Mouse (Mus musculus): ENCODE data around the gene Apol11b. TPM values are rescaled to one million over a fixed set of nuclear protein-coding genes. Genes with fewer than 3 reads are reported as not detected.
"Not testable (repeated sequence)": the region's sequence is repeated elsewhere in the genome, so short reads cannot be mapped to it uniquely, and the experiment has no call there.

The Apol11b gene
- not detected in 2 replicates for total RNA-seq (2012; rRNA removed)

DNA sequence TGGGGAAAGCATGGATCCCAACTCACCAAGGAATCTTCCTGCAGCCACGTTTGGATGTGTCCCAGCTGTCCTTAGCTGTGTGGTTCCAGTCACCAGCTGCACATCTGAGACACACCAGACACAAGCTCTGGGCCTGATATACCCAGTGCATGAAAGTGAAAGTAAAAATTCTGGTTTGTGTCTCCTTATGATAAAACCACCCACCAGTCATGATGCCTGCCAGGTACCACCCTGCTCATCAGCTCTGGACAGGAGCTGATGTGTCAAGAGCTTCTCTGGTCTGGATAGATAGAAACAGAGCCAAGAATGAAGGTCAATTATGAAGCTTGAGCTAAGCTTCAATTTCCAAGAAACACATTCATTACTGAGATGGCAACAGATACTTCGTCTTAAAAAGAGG, at the start of gene Apol11b:
Gene Apol11b (minus strand): TSS at position 111 of the 400 bp plus-strand sequence.
- H3K4me3 ChIP-seq (ENCODE audit: insufficient read depth in 1 of 2, low read depth in 1 of 2, low read length in 2 of 2, poor library complexity in 1 of 2, severe bottlenecking in 1 of 2); in situ Hi-C loops (cut with MboI; ENCODE audit: low sequenced_read_pairs in 2 of 2, unreplicated experiment in 2 of 2); H3K36me3 ChIP-seq (ENCODE audit: control insufficient read depth, insufficient read depth, low read length, poor library complexity, severe bottlenecking); H3K9me3 ChIP-seq (ENCODE audit: control insufficient read depth, insufficient read depth, low read depth, low read length); H3K9ac ChIP-seq (ENCODE audit: insufficient read depth, low read depth, low read length, poor library complexity, severe bottlenecking); H3K27ac ChIP-seq (ENCODE audit: insufficient read depth, low read depth, low read length, poor library complexity, severe bottlenecking); DNase-seq (ENCODE audit: low read depth, low spot score); H3K4me1 ChIP-seq (ENCODE audit: control insufficient read depth in 2 of 2, insufficient read depth in 2 of 2, low read length in 2 of 2, poor library complexity in 1 of 2): not testable (repeated sequence)

DNA sequence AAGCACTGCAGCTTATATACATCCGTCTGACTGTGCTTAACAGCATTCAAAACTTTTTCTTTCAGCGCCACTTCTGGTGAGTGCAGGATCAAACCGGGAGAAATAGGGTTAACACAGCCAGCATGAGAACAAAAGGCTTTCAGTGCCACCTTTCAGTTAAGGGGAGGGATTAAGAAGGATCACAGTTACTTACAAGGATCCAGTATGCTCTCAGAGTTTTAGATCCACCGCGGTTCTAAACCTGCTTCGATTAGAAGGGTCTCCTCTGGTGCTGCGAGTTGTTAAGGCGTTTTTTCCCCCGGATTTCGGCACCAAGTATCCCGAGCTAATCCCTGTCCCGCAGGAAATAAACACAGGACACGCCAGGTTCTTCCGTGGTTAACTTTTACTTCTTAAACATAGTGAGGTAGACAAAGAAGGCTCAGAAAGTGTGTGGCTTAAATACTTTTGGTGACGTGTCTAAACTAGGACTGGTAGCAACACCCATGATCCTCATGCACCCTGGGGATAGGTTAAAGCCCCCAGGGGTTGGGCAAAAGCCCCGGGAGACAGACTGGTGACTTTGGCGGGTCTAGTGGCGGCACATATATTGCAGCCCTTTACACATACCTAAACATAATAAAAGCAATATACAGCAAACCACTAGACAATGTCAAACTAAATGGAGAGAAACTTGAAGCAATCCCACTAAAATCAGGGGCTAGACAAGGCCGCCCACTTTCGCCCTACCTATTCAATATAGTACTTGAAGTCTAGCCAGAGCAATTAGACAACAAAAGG, 48.6 kb upstream of the Apol11b start:
- H3K27ac ChIP-seq (ENCODE audit: insufficient read depth, low read depth, low read length, poor library complexity, severe bottlenecking); in situ Hi-C loops (cut with MboI; ENCODE audit: low sequenced_read_pairs in 2 of 2, unreplicated experiment in 2 of 2); H3K4me1 ChIP-seq (ENCODE audit: control insufficient read depth in 2 of 2, insufficient read depth in 2 of 2, low read length in 2 of 2, poor library complexity in 1 of 2); H3K9ac ChIP-seq (ENCODE audit: insufficient read depth, low read depth, low read length, poor library complexity, severe bottlenecking); H3K36me3 ChIP-seq (ENCODE audit: control insufficient read depth, insufficient read depth, low read length, poor library complexity, severe bottlenecking); H3K4me3 ChIP-seq (ENCODE audit: insufficient read depth in 1 of 2, low read depth in 1 of 2, low read length in 2 of 2, poor library complexity in 1 of 2, severe bottlenecking in 1 of 2); DNase-seq (ENCODE audit: low read depth, low spot score); H3K9me3 ChIP-seq (ENCODE audit: control insufficient read depth, insufficient read depth, low read depth, low read length): not testable (repeated sequence)

DNA sequence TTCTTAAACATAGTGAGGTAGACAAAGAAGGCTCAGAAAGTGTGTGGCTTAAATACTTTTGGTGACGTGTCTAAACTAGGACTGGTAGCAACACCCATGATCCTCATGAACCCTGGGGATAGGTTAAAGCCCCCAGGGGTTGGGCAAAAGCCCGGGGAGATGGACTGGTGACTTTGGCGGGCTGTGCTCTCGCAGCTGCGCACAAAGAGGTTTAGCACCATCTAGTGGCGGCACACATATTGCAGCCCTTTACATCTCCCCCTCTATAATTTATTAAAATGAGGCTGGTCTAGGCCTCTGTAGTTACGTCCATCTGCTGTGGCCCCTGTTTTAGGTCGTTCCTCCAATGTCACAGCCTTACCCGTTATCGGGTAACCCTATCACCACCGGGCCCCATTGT, 40.9 kb upstream of the Apol11b start:
- H3K36me3 ChIP-seq (ENCODE audit: control insufficient read depth, insufficient read depth, low read length, poor library complexity, severe bottlenecking); H3K27ac ChIP-seq (ENCODE audit: insufficient read depth, low read depth, low read length, poor library complexity, severe bottlenecking); H3K4me3 ChIP-seq (ENCODE audit: insufficient read depth in 1 of 2, low read depth in 1 of 2, low read length in 2 of 2, poor library complexity in 1 of 2, severe bottlenecking in 1 of 2); H3K9ac ChIP-seq (ENCODE audit: insufficient read depth, low read depth, low read length, poor library complexity, severe bottlenecking); DNase-seq (ENCODE audit: low read depth, low spot score); H3K4me1 ChIP-seq (ENCODE audit: control insufficient read depth in 2 of 2, insufficient read depth in 2 of 2, low read length in 2 of 2, poor library complexity in 1 of 2); in situ Hi-C loops (cut with MboI; ENCODE audit: low sequenced_read_pairs in 2 of 2, unreplicated experiment in 2 of 2); H3K9me3 ChIP-seq (ENCODE audit: control insufficient read depth, insufficient read depth, low read depth, low read length): not testable (repeated sequence)

DNA sequence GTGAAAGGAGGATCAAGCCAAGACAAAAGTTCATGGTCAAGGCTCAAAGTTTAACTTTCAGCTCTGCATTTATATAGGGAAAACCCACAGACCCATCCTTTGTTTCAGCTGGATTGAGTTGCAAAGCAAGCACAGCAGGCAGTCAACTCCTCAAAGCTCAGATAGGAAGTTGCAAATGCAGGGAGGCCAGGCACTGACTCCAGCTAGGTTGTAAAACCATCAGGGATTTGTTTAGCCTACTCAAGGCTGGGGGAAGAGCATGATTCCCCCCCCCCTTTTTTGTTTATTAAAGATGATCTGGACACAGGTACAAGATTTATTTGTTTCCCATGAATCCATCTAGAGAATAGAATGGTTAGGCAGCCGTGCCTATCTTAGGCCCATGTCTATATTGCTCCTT, 31.0 kb upstream of the Apol11b start:
- H3K36me3 ChIP-seq (ENCODE audit: control insufficient read depth, insufficient read depth, low read length, poor library complexity, severe bottlenecking); in situ Hi-C loops (cut with MboI; ENCODE audit: low sequenced_read_pairs in 2 of 2, unreplicated experiment in 2 of 2); H3K9ac ChIP-seq (ENCODE audit: insufficient read depth, low read depth, low read length, poor library complexity, severe bottlenecking); H3K4me3 ChIP-seq (ENCODE audit: insufficient read depth in 1 of 2, low read depth in 1 of 2, low read length in 2 of 2, poor library complexity in 1 of 2, severe bottlenecking in 1 of 2); H3K4me1 ChIP-seq (ENCODE audit: control insufficient read depth in 2 of 2, insufficient read depth in 2 of 2, low read length in 2 of 2, poor library complexity in 1 of 2); H3K27ac ChIP-seq (ENCODE audit: insufficient read depth, low read depth, low read length, poor library complexity, severe bottlenecking); H3K9me3 ChIP-seq (ENCODE audit: control insufficient read depth, insufficient read depth, low read depth, low read length); DNase-seq (ENCODE audit: low read depth, low spot score): not testable (repeated sequence)

DNA sequence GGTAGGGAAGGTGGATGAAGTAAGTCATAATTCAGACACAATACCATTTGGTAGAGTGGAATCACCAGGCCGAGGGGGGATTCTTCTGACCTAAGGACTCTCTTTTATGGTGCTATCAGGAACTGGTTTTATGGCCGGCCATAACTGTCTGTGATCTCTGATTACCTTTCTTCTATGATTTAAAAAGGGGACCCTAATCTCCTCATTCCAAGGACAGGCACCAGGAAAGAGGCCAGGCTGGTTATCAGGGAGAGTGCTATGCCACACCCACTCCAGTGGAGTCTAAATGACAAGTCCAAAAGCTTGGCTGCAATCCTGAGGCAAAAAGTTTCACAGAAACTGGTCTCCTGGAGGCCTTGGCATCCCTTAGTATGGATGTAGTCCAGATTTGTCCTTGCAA, 18.8 kb upstream of the Apol11b start:
- H3K36me3 ChIP-seq (ENCODE audit: control insufficient read depth, insufficient read depth, low read length, poor library complexity, severe bottlenecking); H3K9me3 ChIP-seq (ENCODE audit: control insufficient read depth, insufficient read depth, low read depth, low read length); H3K9ac ChIP-seq (ENCODE audit: insufficient read depth, low read depth, low read length, poor library complexity, severe bottlenecking); H3K4me1 ChIP-seq (ENCODE audit: control insufficient read depth in 2 of 2, insufficient read depth in 2 of 2, low read length in 2 of 2, poor library complexity in 1 of 2); in situ Hi-C loops (cut with MboI; ENCODE audit: low sequenced_read_pairs in 2 of 2, unreplicated experiment in 2 of 2); H3K27ac ChIP-seq (ENCODE audit: insufficient read depth, low read depth, low read length, poor library complexity, severe bottlenecking); H3K4me3 ChIP-seq (ENCODE audit: insufficient read depth in 1 of 2, low read depth in 1 of 2, low read length in 2 of 2, poor library complexity in 1 of 2, severe bottlenecking in 1 of 2); DNase-seq (ENCODE audit: low read depth, low spot score): not testable (repeated sequence)

DNA sequence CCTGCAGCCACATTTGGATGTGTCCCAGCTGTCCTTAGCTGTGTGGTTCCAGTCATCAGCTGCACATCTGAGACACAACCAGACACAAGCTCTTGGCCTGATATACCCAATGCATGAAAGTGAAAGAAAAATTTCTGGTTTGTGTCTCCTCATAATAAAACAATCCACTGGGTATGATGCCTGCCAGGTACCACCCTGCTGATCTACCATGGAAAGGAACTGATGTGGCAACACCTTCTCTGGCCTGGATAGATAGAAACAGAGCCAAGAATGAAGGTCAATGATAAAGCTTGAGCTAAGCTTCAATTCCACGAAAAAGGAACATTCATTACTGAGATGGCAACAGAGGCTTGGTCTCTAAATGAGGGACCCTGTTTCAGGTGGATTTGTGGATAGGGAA, 16.7 kb upstream of the Apol11b start:
- H3K4me1 ChIP-seq (ENCODE audit: control insufficient read depth in 2 of 2, insufficient read depth in 2 of 2, low read length in 2 of 2, poor library complexity in 1 of 2); H3K9me3 ChIP-seq (ENCODE audit: control insufficient read depth, insufficient read depth, low read depth, low read length); H3K36me3 ChIP-seq (ENCODE audit: control insufficient read depth, insufficient read depth, low read length, poor library complexity, severe bottlenecking); DNase-seq (ENCODE audit: low read depth, low spot score); H3K9ac ChIP-seq (ENCODE audit: insufficient read depth, low read depth, low read length, poor library complexity, severe bottlenecking); H3K4me3 ChIP-seq (ENCODE audit: insufficient read depth in 1 of 2, low read depth in 1 of 2, low read length in 2 of 2, poor library complexity in 1 of 2, severe bottlenecking in 1 of 2); in situ Hi-C loops (cut with MboI; ENCODE audit: low sequenced_read_pairs in 2 of 2, unreplicated experiment in 2 of 2); H3K27ac ChIP-seq (ENCODE audit: insufficient read depth, low read depth, low read length, poor library complexity, severe bottlenecking): not testable (repeated sequence)

DNA sequence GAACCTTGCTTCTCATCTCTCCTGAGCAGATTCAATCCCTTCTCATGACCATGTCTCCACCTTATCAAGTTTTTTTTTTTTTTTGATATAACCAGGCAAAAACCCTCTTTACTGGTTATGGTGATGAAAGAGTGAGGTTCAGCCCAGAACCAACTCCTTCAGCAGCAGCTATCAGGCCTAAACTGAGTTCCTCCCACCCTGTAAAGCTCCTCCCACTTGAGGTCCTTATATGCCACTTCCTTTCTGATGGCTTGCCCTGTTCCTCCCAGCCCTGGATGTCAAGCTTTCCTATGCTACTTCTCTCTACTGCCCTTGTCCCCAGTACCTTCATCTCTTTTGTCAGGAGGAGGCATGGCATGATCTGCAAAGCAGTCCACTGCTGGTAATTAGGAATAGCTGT, 8.1 kb upstream of the Apol11b start:
- in situ Hi-C loops (cut with MboI; ENCODE audit: low sequenced_read_pairs in 2 of 2, unreplicated experiment in 2 of 2); H3K4me1 ChIP-seq (ENCODE audit: control insufficient read depth in 2 of 2, insufficient read depth in 2 of 2, low read length in 2 of 2, poor library complexity in 1 of 2); H3K9ac ChIP-seq (ENCODE audit: insufficient read depth, low read depth, low read length, poor library complexity, severe bottlenecking); H3K9me3 ChIP-seq (ENCODE audit: control insufficient read depth, insufficient read depth, low read depth, low read length); H3K27ac ChIP-seq (ENCODE audit: insufficient read depth, low read depth, low read length, poor library complexity, severe bottlenecking); H3K4me3 ChIP-seq (ENCODE audit: insufficient read depth in 1 of 2, low read depth in 1 of 2, low read length in 2 of 2, poor library complexity in 1 of 2, severe bottlenecking in 1 of 2); H3K36me3 ChIP-seq (ENCODE audit: control insufficient read depth, insufficient read depth, low read length, poor library complexity, severe bottlenecking); DNase-seq (ENCODE audit: low read depth, low spot score): not testable (repeated sequence)

DNA sequence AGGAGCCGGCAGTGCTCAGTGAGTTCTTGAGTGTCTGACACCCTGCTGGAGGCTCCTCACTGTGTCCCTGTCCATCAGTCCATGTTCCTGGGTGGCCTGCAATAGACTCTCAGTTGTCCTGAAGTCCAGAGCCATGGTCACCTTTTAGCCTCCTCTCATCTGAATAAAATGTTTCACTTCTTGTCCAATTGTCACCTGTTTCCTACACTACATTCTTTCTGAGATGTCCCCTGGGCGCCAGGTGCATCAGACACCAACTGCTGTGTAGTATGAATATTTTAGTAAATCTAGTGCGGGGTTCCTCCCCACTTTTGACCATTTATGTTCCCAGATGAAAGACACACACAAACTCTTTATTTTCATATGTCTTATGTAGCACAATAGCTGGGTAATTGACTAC, 13.3 kb downstream of the Apol11b start:
- in situ Hi-C loops (cut with MboI; ENCODE audit: low sequenced_read_pairs in 2 of 2, unreplicated experiment in 2 of 2); H3K27ac ChIP-seq (ENCODE audit: insufficient read depth, low read depth, low read length, poor library complexity, severe bottlenecking); H3K9me3 ChIP-seq (ENCODE audit: control insufficient read depth, insufficient read depth, low read depth, low read length); H3K36me3 ChIP-seq (ENCODE audit: control insufficient read depth, insufficient read depth, low read length, poor library complexity, severe bottlenecking); H3K9ac ChIP-seq (ENCODE audit: insufficient read depth, low read depth, low read length, poor library complexity, severe bottlenecking); DNase-seq (ENCODE audit: low read depth, low spot score); H3K4me1 ChIP-seq (ENCODE audit: control insufficient read depth in 2 of 2, insufficient read depth in 2 of 2, low read length in 2 of 2, poor library complexity in 1 of 2); H3K4me3 ChIP-seq (ENCODE audit: insufficient read depth in 1 of 2, low read depth in 1 of 2, low read length in 2 of 2, poor library complexity in 1 of 2, severe bottlenecking in 1 of 2): not testable (repeated sequence)
